Mouse (Mus musculus) heart, adult 2 months (tissue): ENCODE results near the gene Oasl1.
"Not testable (repeated sequence)": the region's sequence is repeated elsewhere in the genome, so short reads cannot be mapped to it uniquely, and the experiment has no call there.

Experiments used
- CTCF ChIP-seq: fragments of 200-600 bp; IDR thresholded peaks from 2 replicates; pipeline ENCODE4 v1.8.1; 2022; ENCODE audit warnings: antibody characterized with exemption, mild to moderate bottlenecking, moderate library complexity
- EP300 ChIP-seq: fragments of 200-500 bp; IDR thresholded peaks from 2 replicates; pipeline ENCODE4 v1.6.1; 2011; ENCODE audit warnings: low read depth, low read length, control low read depth; ENCODE audit not compliant: insufficient read depth

DNA sequence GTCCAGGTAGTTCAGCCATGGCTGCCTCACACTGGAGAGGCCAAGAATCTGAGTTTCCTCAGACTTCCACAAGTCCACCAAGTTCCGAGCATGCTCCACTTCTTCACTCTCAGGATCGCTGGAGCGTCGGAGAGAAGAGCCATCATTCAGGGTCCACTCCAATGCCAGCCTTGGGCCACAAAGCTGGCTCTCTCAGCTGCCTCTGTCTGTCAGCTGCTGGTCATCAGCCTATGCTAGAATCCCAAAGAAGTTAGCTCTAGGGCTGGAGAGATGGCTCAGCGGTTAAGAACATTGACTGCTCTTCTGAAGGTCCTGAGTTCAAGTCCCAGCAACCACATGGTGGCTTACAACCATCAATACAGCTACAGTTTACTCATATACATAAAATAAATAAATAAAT lies 5.7 kb upstream of the Oasl1 start:
- not testable (repeated sequence) for TF ChIP-seq EP300, CTCF
